20 mouse cellular contexts compared by ENCODE assay signal in genomic region chr11:22780761-22781160, GRCm38 (mm10).
DNase-seq lines count a peak whose midpoint lies in the region; ATAC-seq and TF ChIP-seq lines count a peak whose summit lies in the region.
"Had no signal": no experiment of that assay in that cellular context is flagged by ENCODE, and none has a peak within 500 bp of the region (broad histone marks: within the 10 kb centered on the region; RNA-seq: fewer than 3 reads in every experiment).

No protein-coding gene starts in this region.

- no peaks in the 10 kb centered on the region for H3K9me3 ChIP-seq in kidney, postnatal 0 days (replicated peaks; ENCODE audit: low read length)
- H3K9me3 ChIP-seq: heart, embryonic 13.5 days; limb, embryonic 10.5 days; liver, embryonic 13.5 days had no signal

- TF ChIP-seq POLR2A in spleen, adult 2 months (IDR thresholded peaks at IDR 0.05; ENCODE audit: low read depth, low read length): no peak
- no peak for TF ChIP-seq POLR2A in bone marrow macrophage, adult 2 months (IDR thresholded peaks at IDR 0.05; ENCODE audit: borderline replicate concordance, low read depth, low read length)

- H3K27ac ChIP-seq in kidney, postnatal 0 days: no peak overlapping the region
- 0 out of 2 replicates have a peak overlapping the region, but pooled peaks have one; percentile 8 for H3K27ac ChIP-seq in spleen, adult 2 months (ENCODE audit: insufficient read depth, low read length)
- H3K27ac ChIP-seq in bone marrow macrophage, adult 2 months (ENCODE audit: insufficient read depth, low read depth, low read length): peak overlapping the region; percentile 84
- H3K27ac ChIP-seq: heart, embryonic 13.5 days; hindbrain, postnatal 0 days; layer of hippocampus, adult 2 months; limb, embryonic 10.5 days; liver, embryonic 13.5 days; stomach, postnatal 0 days had no signal

- H3K27me3 ChIP-seq in kidney, postnatal 0 days (ENCODE audit: insufficient read depth, low read length): no peaks in the 10 kb centered on the region
- H3K27me3 ChIP-seq in spleen, adult 2 months (ENCODE audit: control insufficient read depth, insufficient read depth, low read length): no peaks in the 10 kb centered on the region
- H3K27me3 ChIP-seq: heart, embryonic 13.5 days; liver, embryonic 13.5 days had no signal

- no peaks in the 10 kb centered on the region for H3K36me3 ChIP-seq in kidney, postnatal 0 days (ENCODE audit: insufficient read depth, low read length)
- H3K36me3 ChIP-seq in spleen, adult 2 months (ENCODE audit: control insufficient read depth, insufficient read depth, low read length): no peaks in the 10 kb centered on the region
- H3K36me3 ChIP-seq: heart, embryonic 13.5 days; limb, embryonic 10.5 days; liver, embryonic 13.5 days had no signal

- no peak overlapping the region for H3K9ac ChIP-seq in kidney, postnatal 0 days (ENCODE audit: low read depth, low read length)
- H3K9ac ChIP-seq: heart, embryonic 13.5 days; liver, embryonic 13.5 days had no signal

- TF ChIP-seq CTCF in kidney, postnatal 0 days (IDR thresholded peaks at IDR 0.05; ENCODE audit: low read depth): no peak
- no peak for TF ChIP-seq CTCF in spleen, adult 2 months (IDR thresholded peaks at IDR 0.05; ENCODE audit: extremely low read depth, insufficient read depth, insufficient read length, insufficient replicate concordance)
- TF ChIP-seq CTCF in bone marrow macrophage, adult 2 months (IDR thresholded peaks at IDR 0.05; ENCODE audit: low read depth, low read length): no peak

- no peak overlapping the region for H3K4me3 ChIP-seq in kidney, postnatal 0 days (replicated peaks; ENCODE audit: low read depth, low read length)
- no peak overlapping the region for H3K4me3 ChIP-seq in spleen, adult 2 months (ENCODE audit: extremely low read depth, insufficient read depth, insufficient read length)
- H3K4me3 ChIP-seq in bone marrow macrophage, adult 2 months (ENCODE audit: insufficient read depth, low read length): no peak overlapping the region
- H3K4me3 ChIP-seq: heart, embryonic 13.5 days; layer of hippocampus, adult 2 months; limb, embryonic 10.5 days; liver, embryonic 13.5 days had no signal

- peaks cover 5% of the 10 kb centered on the region; the same call in 1 of the 2 replicates for H3K4me1 ChIP-seq in kidney, postnatal 0 days (replicated peaks; ENCODE audit: insufficient read depth, low read length)
- peaks cover 25% of the 10 kb centered on the region for H3K4me1 ChIP-seq in spleen, adult 2 months (ENCODE audit: control insufficient read depth, insufficient read depth, insufficient read length)
- H3K4me1 ChIP-seq in bone marrow macrophage, adult 2 months (ENCODE audit: control insufficient read depth, insufficient read depth, low read length): peaks cover 59% of the 10 kb centered on the region

- no peak overlapping the region for H3K4me2 ChIP-seq in kidney, postnatal 0 days (ENCODE audit: low read length)
- H3K4me2 ChIP-seq: heart, embryonic 13.5 days; liver, embryonic 13.5 days had no signal

- WGBS in kidney, postnatal 0 days: 79% methylated on average over 2 of the region's 2 CpGs
- WGBS in spleen, adult 2 months: 78% methylated on average over 2 of the region's 2 CpGs

- DNase-seq in adrenal gland, postnatal 14 days: peak; percentile 39
- DNase-seq in adrenal gland, postnatal 4 days (ENCODE audit: low spot score in 2 of 2): no peak
- DNase-seq in kidney, postnatal 0 days (ENCODE audit: low spot score): peak; percentile 22
- no peak for DNase-seq in kidney, adult 18-20 months
- DNase-seq in spleen, adult 2 months (ENCODE audit: low read depth in 1 of 2, low spot score in 2 of 2): no peak
- no peak for DNase-seq in spleen, adult 18-20 months
- no peak for DNase-seq in ovary, adult 18-20 months (ENCODE audit: low spot score)
- DNase-seq: cerebellum, postnatal 14 days; gastrocnemius, postnatal 10 days; heart, postnatal 4 days; kidney, postnatal 10 days; liver, embryonic 13.5 days; thymus, postnatal 36 days had no signal

- ATAC-seq in kidney, postnatal 0 days (replicated peaks; ENCODE audit: low FRiP score, low read depth): no peak
- ATAC-seq: activated CD4-positive, CD25-positive, alpha-beta regulatory T cell, adult 4 months; hindbrain, postnatal 0 days had no signal

Comparison
In these comparisons a context has a peak if more than half of its experiments do, and no peak if none do; other contexts are left out.
1. DNase-seq: peak in adrenal gland, postnatal 14 days (single experiment) and kidney, postnatal 0 days (single experiment); none in adrenal gland, postnatal 4 days (0 of 2), kidney, adult 18-20 months (single experiment), spleen, adult 2 months (0 of 2), spleen, adult 18-20 months (0 of 2) and ovary, adult 18-20 months (single experiment).